Mouse (Mus musculus) heart, embryonic 11.5 days (tissue): Measurements from ENCODE around the gene Pdk2. TPM values are rescaled to one million over a fixed set of nuclear protein-coding genes. Genes with fewer than 3 reads are reported as not detected.

Source experiments
- ATAC-seq: fragments of 200-750 bp; cut with Nextera tagmentation; replicated peaks from 2 replicates; pipeline ENCODE4 v1.8.0; 2017; ENCODE audit warnings: moderate library complexity; ENCODE audit not compliant: insufficient number of reproducible peaks, low FRiP score, low TSS enrichment
- H3K27ac ChIP-seq: fragments of 300-500 bp; sonication (generic); 2 replicates; pipeline ENCODE4 v1.5.1; 2014; ENCODE audit warnings: mild to moderate bottlenecking, low read depth, low read length
- H3K27me3 ChIP-seq: fragments of 300-500 bp; sonication (generic); 2 replicates; pipeline ENCODE4 v1.6.1; 2014; ENCODE audit warnings: mild to moderate bottlenecking, low read length, mixed read lengths; ENCODE audit not compliant: control insufficient read depth, insufficient read depth
- H3K36me3 ChIP-seq: fragments of 300-500 bp; sonication (generic); 2 replicates; pipeline ENCODE4 v1.6.1; 2014; ENCODE audit warnings: mild to moderate bottlenecking, low read length, moderate library complexity, mixed read lengths; ENCODE audit not compliant: control insufficient read depth, insufficient read depth
- H3K4me1 ChIP-seq: fragments of 300-500 bp; sonication (generic); 2 replicates; pipeline ENCODE4 v1.6.1; 2014; ENCODE audit warnings: low read length; ENCODE audit not compliant: control insufficient read depth, insufficient read depth
- H3K4me2 ChIP-seq: fragments of 300-500 bp; sonication (generic); 2 replicates; pipeline ENCODE4 v1.6.1; 2014; ENCODE audit warnings: mild to moderate bottlenecking, moderate library complexity
- H3K4me3 ChIP-seq: fragments of 300-500 bp; sonication (generic); 2 replicates; pipeline ENCODE4 v1.5.1; 2014; ENCODE audit warnings: low read depth, low read length
- H3K9ac ChIP-seq: fragments of 300-500 bp; sonication (generic); 2 replicates; pipeline ENCODE4 v1.6.1; 2014; ENCODE audit warnings: mild to moderate bottlenecking, low read depth, low read length, moderate library complexity
- H3K9me3 ChIP-seq: fragments of 300-500 bp; sonication (generic); replicated peaks from 2 replicates; pipeline ENCODE4 v1.6.1; 2016; ENCODE audit warnings: low read length; ENCODE audit not compliant: control insufficient read depth
- WGBS: fragments of 180-500 bp; shearing (Covaris S2); extraction: QIAGEN DNeasy Blood & Tissue Kit; methylation state at CpG from one replicate; pipeline ENCODE4 v1.1.7; 2014; ENCODE audit not compliant: insufficient replicate concordance; 5-methylcytosine and 5-hydroxymethylcytosine counted together
- polyA plus RNA-seq: library from polyadenylated mRNA; unstranded; fragments of >200 nt; fragmentation: Nextera tagmentation; extraction: Ambion mirVana; gene quantifications from 2 replicates; pipeline ENCODE4 v1.2.1, GENCODE M21; 2014

Gene Pdk2
- polyA plus RNA-seq, 1 experiment from 2014 or later = 45.6 TPM

GRCm38 (mm10) chr11:95026849-95027248, 14.3 kb downstream of the Pdk2 start:
- Histone ChIP-seq H3K4me1 (no peaks in the 10 kb centered on the region), H3K9me3 (no peaks in the 10 kb centered on the region), H3K27me3 (peaks cover 7% of the 10 kb centered on the region; the same call in 1 of the 2 replicates), H3K9ac (no peak overlapping the region), H3K36me3 (peaks cover 8% of the 10 kb centered on the region), H3K27ac (no peak overlapping the region), H3K4me3 (no peak overlapping the region), H3K4me2 (no peak overlapping the region)
- ATAC-seq = no peak
- 78% methylated on average over 6 of the region's 6 CpGs for WGBS

- Histone ChIP-seq H3K36me3 (peaks cover 11% of the 10 kb centered on the region), H3K27me3 (peaks cover 7% of the 10 kb centered on the region; the same call in 1 of the 2 replicates), H3K4me3 (no peak overlapping the region), H3K4me2 (no peak overlapping the region), H3K9ac (no peak overlapping the region), H3K27ac (no peak overlapping the region), H3K9me3 (no peaks in the 10 kb centered on the region), H3K4me1 (no peaks in the 10 kb centered on the region)
- no peak for ATAC-seq
- 72% methylated on average over 6 of the region's 6 CpGs for WGBS
Measured at GRCm38 (mm10) chr11:95026090-95026542, 15.0 kb downstream of the Pdk2 start.

GRCm38 (mm10) chr11:95025227-95026012, 15.7 kb downstream of the Pdk2 start:
- H3K36me3 ChIP-seq = peaks cover 15% of the 10 kb centered on the region
- H3K9ac ChIP-seq = no peak overlapping the region
- no peaks in the 10 kb centered on the region for H3K4me1 ChIP-seq
- WGBS = 90% methylated on average over 11 of the region's 11 CpGs
- H3K27me3 ChIP-seq = peaks cover 8% of the 10 kb centered on the region
- no peak overlapping the region for H3K4me3 ChIP-seq
- H3K4me2 ChIP-seq = no peak overlapping the region
- H3K27ac ChIP-seq = no peak overlapping the region
- ATAC-seq = no peak
- H3K9me3 ChIP-seq = no peaks in the 10 kb centered on the region

GRCm38 (mm10) chr11:95024439-95025184, 16.5 kb downstream of the Pdk2 start:
- Histone ChIP-seq H3K9ac (no peak overlapping the region), H3K36me3 (peaks cover 19% of the 10 kb centered on the region), H3K4me1 (peaks cover 4% of the 10 kb centered on the region; the same call in 1 of the 2 replicates), H3K4me2 (no peak overlapping the region), H3K9me3 (no peaks in the 10 kb centered on the region), H3K27ac (no peak overlapping the region), H3K4me3 (no peak overlapping the region), H3K27me3 (peaks cover 16% of the 10 kb centered on the region)
- no peak for ATAC-seq
- WGBS = 68% methylated on average over 29 of the region's 29 CpGs

GRCm38 (mm10) chr11:95023481-95023880, 17.7 kb downstream of the Pdk2 start:
- no peak overlapping the region for H3K4me3 ChIP-seq
- peaks cover 5% of the 10 kb centered on the region; the same call in 1 of the 2 replicates for H3K4me1 ChIP-seq
- peaks cover 20% of the 10 kb centered on the region for H3K36me3 ChIP-seq
- H3K4me2 ChIP-seq = no peak overlapping the region
- no peak for ATAC-seq
- no peaks in the 10 kb centered on the region for H3K9me3 ChIP-seq
- peaks cover 25% of the 10 kb centered on the region for H3K27me3 ChIP-seq
- no peak overlapping the region for H3K9ac ChIP-seq
- no peak overlapping the region for H3K27ac ChIP-seq
- 90% methylated on average over 9 of the region's 9 CpGs for WGBS

GRCm38 (mm10) chr11:95022237-95022992, 18.7 kb downstream of the Pdk2 start:
- Histone ChIP-seq H3K4me2 (no peak overlapping the region), H3K4me1 (peaks cover 5% of the 10 kb centered on the region; the same call in 1 of the 2 replicates), H3K9ac (no peak overlapping the region), H3K9me3 (no peaks in the 10 kb centered on the region), H3K4me3 (no peak overlapping the region), H3K36me3 (peaks cover 20% of the 10 kb centered on the region), H3K27me3 (peaks cover 21% of the 10 kb centered on the region), H3K27ac (no peak overlapping the region)
- 73% methylated on average over 10 of the region's 10 CpGs for WGBS
- ATAC-seq = no peak

- 53% methylated on average over 3 of the region's 3 CpGs for WGBS
- Histone ChIP-seq H3K4me2 (peak overlapping the region; percentile 31), H3K9me3 (no peaks in the 10 kb centered on the region), H3K4me1 (peaks cover 29% of the 10 kb centered on the region), H3K36me3 (0 out of 2 replicates have a peak, but pooled peaks cover 5% of the 10 kb centered on the region), H3K4me3 (no peak overlapping the region), H3K27me3 (peaks cover 20% of the 10 kb centered on the region), H3K9ac (peak overlapping the region; percentile 39; the same call in 1 of the 2 replicates), H3K27ac (no peak overlapping the region)
- ATAC-seq = no peak
Measured at GRCm38 (mm10) chr11:95015484-95015883, 25.7 kb downstream of the Pdk2 start.

- Histone ChIP-seq H3K4me2 (peak overlapping the region; percentile 44), H3K9me3 (no peaks in the 10 kb centered on the region), H3K36me3 (no peaks in the 10 kb centered on the region), H3K27me3 (no peaks in the 10 kb centered on the region), H3K4me3 (no peak overlapping the region), H3K4me1 (peaks cover 36% of the 10 kb centered on the region), H3K9ac (no peak overlapping the region), H3K27ac (peak overlapping the region; percentile 76)
- no peak for ATAC-seq
- WGBS = 30% methylated on average over 3 of the region's 3 CpGs
Measured at GRCm38 (mm10) chr11:95012487-95012886, 28.7 kb downstream of the Pdk2 start.
